Mouse (Mus musculus) liver, embryonic 11.5 days (tissue): ENCODE data around the gene Syne2. TPM values are rescaled to one million over a fixed set of nuclear protein-coding genes. Genes with fewer than 3 reads are reported as not detected.
"Not testable (repeated sequence)": the region's sequence is repeated elsewhere in the genome, so short reads cannot be mapped to it uniquely, and the experiment has no call there.

Experiments
- ATAC-seq: fragments of 200-750 bp; cut with Nextera tagmentation; replicated peaks from 2 replicates; pipeline ENCODE4 v1.8.0; 2017; ENCODE audit warnings: moderate number of reproducible peaks, mild to moderate bottlenecking, moderate TSS enrichment, moderate library complexity; ENCODE audit not compliant: low FRiP score
- DNase-seq: peaks from one replicate; pipeline ENCODE4 v3.0.0-alpha.2; 2017; ENCODE audit warnings: low spot score
- H3K27ac ChIP-seq: fragments of 300-500 bp; sonication (generic); 2 replicates; pipeline ENCODE4 v1.5.1; 2014; ENCODE audit warnings: mild to moderate bottlenecking, low read depth, low read length, control low read depth
- H3K27me3 ChIP-seq: fragments of 300-500 bp; sonication (generic); replicated peaks from 2 replicates; pipeline ENCODE4 v1.6.1; 2014; ENCODE audit warnings: low read length, mixed read lengths; ENCODE audit not compliant: control insufficient read depth, insufficient read depth
- H3K36me3 ChIP-seq: fragments of 300-500 bp; sonication (generic); 2 replicates; pipeline ENCODE4 v1.6.1; 2014; ENCODE audit warnings: mild to moderate bottlenecking, low read length, moderate library complexity, mixed read lengths; ENCODE audit not compliant: control insufficient read depth, insufficient read depth
- H3K4me1 ChIP-seq: fragments of 300-500 bp; sonication (generic); replicated peaks from 2 replicates; pipeline ENCODE4 v1.6.1; 2014; ENCODE audit warnings: low read length, mixed read lengths; ENCODE audit not compliant: control insufficient read depth, insufficient read depth
- H3K4me2 ChIP-seq: fragments of 300-500 bp; sonication (generic); 2 replicates; pipeline ENCODE4 v1.6.1; 2014; ENCODE audit warnings: mild to moderate bottlenecking, control low read depth, moderate library complexity
- H3K4me3 ChIP-seq: fragments of 300-500 bp; sonication (generic); 2 replicates; pipeline ENCODE4 v1.5.1; 2014; ENCODE audit warnings: low read depth, low read length, control low read depth
- H3K9ac ChIP-seq: fragments of 300-500 bp; sonication (generic); 2 replicates; pipeline ENCODE4 v1.6.1; 2014; ENCODE audit warnings: low read depth, low read length, control low read depth
- H3K9me3 ChIP-seq: fragments of 300-500 bp; sonication (generic); 2 replicates; pipeline ENCODE4 v1.6.1; 2016; ENCODE audit warnings: low read length, inconsistent platforms, mixed read lengths; ENCODE audit not compliant: control insufficient read depth
- WGBS: fragments of 180-500 bp; shearing (Covaris S2); extraction: QIAGEN DNeasy Blood & Tissue Kit; methylation state at CpG from one replicate; pipeline ENCODE4 v1.1.7; 2014; 5-methylcytosine and 5-hydroxymethylcytosine counted together
- microRNA-seq: library from miRNA; unstranded; fragments of <30 nt; microRNA quantifications from one replicate; pipeline ENCODE4, GENCODE M21; 2017; ENCODE audit warnings: borderline number of aligned reads
- polyA plus RNA-seq: library from polyadenylated mRNA; unstranded; fragments of >200 nt; fragmentation: Nextera tagmentation; extraction: Ambion mirVana; gene quantifications from 2 replicates; pipeline ENCODE4 v1.2.1, GENCODE M21; 2014

Gene Syne2
- polyA plus RNA-seq, 1 experiment from 2014 or later: 21.5 TPM

- H3K36me3 ChIP-seq, H3K4me1 ChIP-seq, H3K4me2 ChIP-seq, H3K27me3 ChIP-seq, H3K4me3 ChIP-seq, ATAC-seq, DNase-seq, H3K9me3 ChIP-seq, H3K27ac ChIP-seq, H3K9ac ChIP-seq: not testable (repeated sequence)
- WGBS: 70% methylated on average over 9 of the region's 9 CpGs
Observed at GRCm38 (mm10) chr12:76133081-76133480, 315.1 kb downstream of the Syne2 start.

GRCm38 (mm10) chr12:76136701-76137100 lies 318.8 kb downstream of the Syne2 start:
- H3K4me3 ChIP-seq: no peak overlapping the region
- H3K27me3 ChIP-seq: no peaks in the 10 kb centered on the region
- no peaks in the 10 kb centered on the region for H3K4me1 ChIP-seq
- H3K4me2 ChIP-seq: no peak overlapping the region
- DNase-seq (no peak), ATAC-seq (no peak)
- H3K27ac ChIP-seq: no peak overlapping the region
- 53% methylated on average over 6 of the region's 6 CpGs for WGBS
- H3K9ac ChIP-seq: no peak overlapping the region
- no peaks in the 10 kb centered on the region for H3K36me3 ChIP-seq
- no peaks in the 10 kb centered on the region for H3K9me3 ChIP-seq

GRCm38 (mm10) chr12:76152389-76152788 lies 334.5 kb downstream of the Syne2 start:
- WGBS: 15% methylated on average over 30 of the region's 30 CpGs
- H3K36me3 ChIP-seq, H3K9ac ChIP-seq, H3K9me3 ChIP-seq, H3K27me3 ChIP-seq, ATAC-seq, H3K4me1 ChIP-seq, H3K27ac ChIP-seq, DNase-seq: not testable (repeated sequence)
- H3K4me2 ChIP-seq: peak overlapping the region; percentile 54
- H3K4me3 ChIP-seq: peak overlapping the region; percentile 32

Small RNA genes lying within 50 kb of the gene (microRNA-seq; reads per million reads assigned to microRNA genes)
- gene Mir5101: 1.1 reads per million

Other genes with a start within 250 kb of the Syne2 start
- gene Ppp2r5e, start 221.9 kb upstream of the Syne2 start, polyA plus RNA-seq: 10.0 and 10.7 TPM in 2 replicates
- gene Wdr89, start 148.6 kb upstream of the Syne2 start, polyA plus RNA-seq: 16.5 and 17.3 TPM in 2 replicates
- 21.0 and 23.6 TPM in 2 replicates for gene Sgpp1, start 82.4 kb upstream of the Syne2 start, polyA plus RNA-seq